Mouse (Mus musculus) midbrain, embryonic 16.5 days (tissue): ENCODE results near the gene Cdt1. TPM values are rescaled to one million over a fixed set of nuclear protein-coding genes. Genes with fewer than 3 reads are reported as not detected.
"Not testable (repeated sequence)": the region's sequence is repeated elsewhere in the genome, so short reads cannot be mapped to it uniquely, and the experiment has no call there.

Experiments used
- ATAC-seq: fragments of 200-750 bp; cut with Nextera tagmentation; 2 replicates; pipeline ENCODE4 v1.8.0; 2017; ENCODE audit warnings: moderate TSS enrichment
- H3K27ac ChIP-seq: fragments of 300-500 bp; sonication (generic); 2 replicates; pipeline ENCODE4 v1.5.1; 2014; ENCODE audit warnings: mild to moderate bottlenecking, low read length, mixed read lengths
- H3K27me3 ChIP-seq: fragments of 300-500 bp; sonication (generic); 2 replicates; pipeline ENCODE4 v1.6.1; 2014; ENCODE audit warnings: low read depth, low read length, mixed read lengths; ENCODE audit not compliant: control insufficient read depth, insufficient read depth
- H3K36me3 ChIP-seq: fragments of 300-500 bp; sonication (generic); 2 replicates; pipeline ENCODE4 v1.6.1; 2014; ENCODE audit warnings: mild to moderate bottlenecking, low read length, moderate library complexity, mixed read lengths; ENCODE audit not compliant: control insufficient read depth, insufficient read depth
- H3K4me1 ChIP-seq: fragments of 300-500 bp; sonication (generic); 2 replicates; pipeline ENCODE4 v1.6.1; 2014; ENCODE audit warnings: mild to moderate bottlenecking, low read length, mixed read lengths; ENCODE audit not compliant: control insufficient read depth, insufficient read depth
- H3K4me2 ChIP-seq: fragments of 300-500 bp; sonication (generic); 2 replicates; pipeline ENCODE4 v1.6.1; 2014; ENCODE audit warnings: mild to moderate bottlenecking, low read length, mixed read lengths
- H3K4me3 ChIP-seq: fragments of 300-500 bp; sonication (generic); 2 replicates; pipeline ENCODE4 v1.5.1; 2014; ENCODE audit warnings: low read depth, mild to moderate bottlenecking, low read length, moderate library complexity, mixed read lengths
- H3K9ac ChIP-seq: fragments of 300-500 bp; sonication (generic); 2 replicates; pipeline ENCODE4 v1.6.1; 2014; ENCODE audit warnings: low read depth, low read length, mixed read lengths
- H3K9me3 ChIP-seq: fragments of 300-500 bp; sonication (generic); replicated peaks from 2 replicates; pipeline ENCODE4 v1.6.1; 2014; ENCODE audit warnings: mild to moderate bottlenecking, low read length, mixed read lengths; ENCODE audit not compliant: control insufficient read depth, poor library complexity, severe bottlenecking
- WGBS: fragments of 180-500 bp; shearing (Covaris S2); extraction: QIAGEN DNeasy Blood & Tissue Kit; methylation state at CpG from one replicate; pipeline ENCODE4 v1.1.7; 2014; 5-methylcytosine and 5-hydroxymethylcytosine counted together
- polyA plus RNA-seq: library from polyadenylated mRNA; unstranded; fragments of >200 nt; fragmentation: Nextera tagmentation; extraction: Ambion mirVana; gene quantifications from 2 replicates; pipeline ENCODE4 v1.2.1, GENCODE M21; 2015

Gene Cdt1
- polyA plus RNA-seq, 1 experiment from 2014 or later: 5.7 TPM

DNA sequence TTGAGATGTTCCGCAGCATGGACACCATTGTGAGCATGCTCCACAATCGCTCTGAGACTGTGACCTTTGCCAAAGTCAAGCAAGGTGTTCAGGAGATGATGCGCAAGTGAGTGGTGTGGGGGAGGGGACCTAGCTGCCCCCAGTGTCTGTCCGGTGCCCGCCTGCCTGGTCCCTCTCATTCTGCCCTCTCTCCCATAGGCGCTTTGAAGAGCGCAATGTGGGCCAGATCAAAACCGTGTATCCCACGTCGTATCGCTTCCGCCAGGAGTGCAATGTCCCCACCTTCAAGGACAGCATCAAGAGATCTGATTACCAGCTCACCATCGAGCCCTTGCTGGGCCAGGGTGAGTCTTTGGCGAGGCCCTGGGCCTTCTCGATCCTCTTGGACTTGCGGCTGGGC is 2.2 kb downstream of the Cdt1 start:
- Histone ChIP-seq H3K4me3 (no peak overlapping the region), H3K9ac (no peak overlapping the region), H3K4me1 (peaks cover 18% of the 10 kb centered on the region), H3K27ac (no peak overlapping the region), H3K27me3 (no peaks in the 10 kb centered on the region), H3K36me3 (0 out of 2 replicates have a peak, but pooled peaks cover 2% of the 10 kb centered on the region), H3K4me2 (no peak overlapping the region), H3K9me3 (no peaks in the 10 kb centered on the region)
- no peak for ATAC-seq
- 98% methylated on average over 16 of the region's 16 CpGs for WGBS

GRCm38 (mm10) chr8:122571153-122571552 is 3.3 kb downstream of the Cdt1 start:
- H3K9me3 ChIP-seq: no peaks in the 10 kb centered on the region
- H3K9ac ChIP-seq: no peak overlapping the region
- no peaks in the 10 kb centered on the region for H3K27me3 ChIP-seq
- H3K4me3 ChIP-seq: no peak overlapping the region
- no peak overlapping the region for H3K27ac ChIP-seq
- H3K4me2 ChIP-seq: no peak overlapping the region
- ATAC-seq: no peak
- H3K36me3 ChIP-seq: 0 out of 2 replicates have a peak, but pooled peaks cover 2% of the 10 kb centered on the region
- H3K4me1 ChIP-seq: peaks cover 29% of the 10 kb centered on the region
- 97% methylated on average over 11 of the region's 11 CpGs for WGBS

DNA sequence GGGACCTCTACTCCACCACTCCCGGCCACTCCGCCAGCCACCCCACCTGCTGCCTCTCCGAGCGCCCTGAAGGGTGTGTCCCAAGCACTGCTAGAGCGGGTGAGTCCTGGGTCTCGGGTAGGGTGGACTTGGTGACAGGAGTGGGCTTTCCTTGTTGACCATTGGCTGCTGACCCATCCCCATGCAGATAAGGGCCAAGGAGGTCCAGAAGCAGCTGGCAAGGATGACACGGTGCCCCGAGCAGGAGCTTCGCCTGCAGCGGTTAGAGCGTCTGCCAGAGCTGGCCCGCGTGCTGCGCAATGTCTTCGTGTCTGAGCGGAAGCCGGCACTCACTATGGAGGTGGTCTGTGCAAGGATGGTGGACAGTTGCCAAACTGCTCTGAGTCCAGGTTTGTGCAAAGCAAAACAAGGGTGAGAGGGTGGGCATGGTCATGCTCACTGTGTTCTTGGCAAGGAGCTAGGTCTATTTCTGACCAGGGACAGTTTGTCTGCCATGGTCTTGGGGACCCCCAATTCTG is 4.0 kb downstream of the Cdt1 start:
- Histone ChIP-seq H3K9ac (no peak overlapping the region), H3K4me3 (no peak overlapping the region), H3K27ac (no peak overlapping the region), H3K4me1 (peaks cover 23% of the 10 kb centered on the region), H3K9me3 (no peaks in the 10 kb centered on the region), H3K4me2 (no peak overlapping the region), H3K36me3 (0 out of 2 replicates have a peak, but pooled peaks cover 2% of the 10 kb centered on the region), H3K27me3 (no peaks in the 10 kb centered on the region)
- 95% methylated on average over 17 of the region's 17 CpGs for WGBS
- no peak for ATAC-seq

DNA sequence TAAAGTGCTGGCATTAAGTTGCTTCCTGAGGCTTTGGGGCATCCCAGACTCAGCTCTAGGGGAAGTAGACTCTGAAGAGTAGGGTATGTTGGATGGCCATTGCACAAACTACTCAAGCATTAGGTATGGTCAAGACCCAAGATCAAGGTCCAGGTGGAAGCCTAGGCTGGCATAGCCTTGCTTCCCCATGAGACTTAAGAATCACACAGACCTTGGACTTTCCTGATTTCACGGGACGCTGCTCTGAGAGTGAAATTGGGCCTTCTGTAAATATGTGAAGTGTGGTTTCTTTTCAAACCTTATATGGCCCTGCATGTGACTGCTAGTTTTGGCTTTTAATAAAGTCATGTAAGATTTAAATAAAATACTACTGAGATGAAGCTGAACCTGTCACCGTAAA is 4.9 kb downstream of the Cdt1 start:
- Histone ChIP-seq H3K27ac (no peak overlapping the region), H3K4me2 (no peak overlapping the region), H3K27me3 (no peaks in the 10 kb centered on the region), H3K36me3 (0 out of 2 replicates have a peak, but pooled peaks cover 2% of the 10 kb centered on the region), H3K4me3 (no peak overlapping the region), H3K4me1 (peaks cover 23% of the 10 kb centered on the region), H3K9me3 (no peaks in the 10 kb centered on the region), H3K9ac (no peak overlapping the region)
- 92% methylated on average over 3 of the region's 3 CpGs for whole genome bisulfite sequencing
- no peak for ATAC-seq

GRCm38 (mm10) chr8:122573176-122573575 is 5.4 kb downstream of the Cdt1 start:
- H3K4me1 ChIP-seq: peaks cover 23% of the 10 kb centered on the region
- not testable (repeated sequence) for ATAC-seq, H3K36me3 ChIP-seq, H3K4me3 ChIP-seq, H3K4me2 ChIP-seq, H3K9me3 ChIP-seq, H3K9ac ChIP-seq, H3K27me3 ChIP-seq, H3K27ac ChIP-seq
- WGBS: 20% methylated on average over 4 of the region's 4 CpGs

DNA sequence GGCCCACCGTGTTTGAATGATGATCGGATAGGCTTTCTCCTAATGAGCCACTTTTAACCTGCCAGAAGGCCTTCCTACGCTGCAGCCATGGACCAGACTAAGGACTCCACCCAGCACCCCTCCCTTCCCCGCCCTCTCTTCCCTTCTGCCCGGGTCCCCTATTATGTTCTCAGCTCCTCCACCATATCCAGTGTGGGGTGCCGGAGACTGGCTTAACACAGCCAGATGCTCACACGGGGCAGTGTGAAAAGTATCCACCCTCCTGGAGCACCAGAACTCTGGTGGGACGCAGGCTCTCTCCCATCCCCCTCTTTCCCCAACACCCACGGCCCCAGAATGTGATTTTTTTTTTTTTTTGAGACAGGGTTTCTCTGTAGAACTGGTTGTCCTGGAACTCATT is 5.8 kb downstream of the Cdt1 start:
- no peak for ATAC-seq
- H3K27me3 ChIP-seq: no peaks in the 10 kb centered on the region

DNA sequence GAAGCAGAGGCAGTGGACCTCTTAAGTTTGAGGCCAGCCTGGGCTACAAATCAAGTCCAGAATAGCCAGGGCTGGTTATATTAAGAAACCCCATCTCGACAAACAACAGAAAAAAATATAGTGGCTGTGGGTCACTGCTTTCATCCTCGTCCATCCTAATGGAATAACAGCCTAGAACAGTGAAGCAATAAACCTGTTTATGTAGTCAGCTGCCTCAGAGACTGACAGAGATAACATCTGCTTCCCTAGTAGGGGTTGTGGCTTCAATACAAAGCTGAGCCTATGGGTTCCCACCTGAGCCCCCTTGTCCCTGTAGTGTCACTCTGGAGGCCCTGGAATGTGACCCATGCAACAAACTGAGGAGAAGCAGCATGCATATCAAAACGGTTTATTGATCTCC is 6.4 kb downstream of the Cdt1 start:
- peaks cover 14% of the 10 kb centered on the region for H3K4me1 ChIP-seq
- no peak overlapping the region for H3K9ac ChIP-seq
- no peak for ATAC-seq
- H3K4me2 ChIP-seq: no peak overlapping the region
- 63% methylated on average over 3 of the region's 3 CpGs for WGBS
- 0 out of 2 replicates have a peak, but pooled peaks cover 2% of the 10 kb centered on the region for H3K36me3 ChIP-seq
- H3K9me3 ChIP-seq: no peaks in the 10 kb centered on the region
- no peak overlapping the region for H3K4me3 ChIP-seq
- H3K27me3 ChIP-seq: no peaks in the 10 kb centered on the region
- H3K27ac ChIP-seq: no peak overlapping the region

More for the DNA sequence above, 5.8 kb downstream of the Cdt1 start:
- H3K27ac ChIP-seq: no peak overlapping the region
- 51% methylated on average over 9 of the region's 9 CpGs for WGBS
- no peak overlapping the region for H3K9ac ChIP-seq
- peaks cover 20% of the 10 kb centered on the region for H3K4me1 ChIP-seq
- H3K4me2 ChIP-seq: no peak overlapping the region
- no peaks in the 10 kb centered on the region for H3K9me3 ChIP-seq
- 0 out of 2 replicates have a peak, but pooled peaks cover 2% of the 10 kb centered on the region for H3K36me3 ChIP-seq
- no peak overlapping the region for H3K4me3 ChIP-seq

- no peak overlapping the region for H3K27ac ChIP-seq
- H3K36me3 ChIP-seq: 0 out of 2 replicates have a peak, but pooled peaks cover 2% of the 10 kb centered on the region
- no peaks in the 10 kb centered on the region for H3K27me3 ChIP-seq
- no peak for ATAC-seq
- H3K4me3 ChIP-seq: no peak overlapping the region
- no peak overlapping the region for H3K9ac ChIP-seq
- peaks cover 14% of the 10 kb centered on the region for H3K4me1 ChIP-seq
- no peaks in the 10 kb centered on the region for H3K9me3 ChIP-seq
- WGBS: 59% methylated on average over 10 of the region's 10 CpGs
- peak overlapping the region; percentile 97; the same call in 1 of the 2 replicates for H3K4me2 ChIP-seq
Observed at GRCm38 (mm10) chr8:122574667-122575251, 6.9 kb downstream of the Cdt1 start.

DNA sequence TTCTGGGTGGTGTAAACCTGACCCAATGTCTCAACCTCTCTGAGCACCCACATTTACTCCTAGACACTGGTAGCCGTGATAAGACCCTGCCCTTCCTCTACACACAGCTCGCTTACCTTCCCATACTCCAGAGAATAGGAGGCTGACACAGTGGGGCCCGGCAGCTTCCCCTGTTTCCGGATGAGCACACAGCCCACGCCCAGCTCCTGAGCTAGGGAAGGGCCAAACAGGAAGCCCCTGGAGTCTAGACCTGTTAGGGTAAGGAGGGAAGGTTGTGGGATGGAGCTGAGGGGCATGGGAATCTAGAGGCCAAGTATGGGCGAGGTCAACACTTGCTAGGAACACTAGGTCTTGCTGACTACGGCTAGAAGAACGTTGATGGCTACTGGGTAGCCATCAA is 7.5 kb downstream of the Cdt1 start:
- H3K9ac ChIP-seq: 0 out of 2 replicates have a peak overlapping the region, but pooled peaks have one; percentile 89
- H3K27ac ChIP-seq: no peak overlapping the region
- WGBS: 84% methylated on average over 8 of the region's 8 CpGs
- peaks cover 14% of the 10 kb centered on the region for H3K4me1 ChIP-seq
- no peak for ATAC-seq
- H3K36me3 ChIP-seq: 0 out of 2 replicates have a peak, but pooled peaks cover 2% of the 10 kb centered on the region
- peak overlapping the region; percentile 97 for H3K4me2 ChIP-seq
- H3K27me3 ChIP-seq: no peaks in the 10 kb centered on the region
- H3K9me3 ChIP-seq: no peaks in the 10 kb centered on the region
- H3K4me3 ChIP-seq: peak overlapping the region; percentile 70
